ENCODE assay signal across 20 mouse cellular contexts in genomic region chr16:95922369-95922934, GRCm38 (mm10).
DNase-seq lines count a peak whose midpoint lies in the region; ATAC-seq lines count a peak whose summit lies in the region.
"Had no signal": no experiment of that assay in that cellular context is flagged by ENCODE, and none has a peak within 500 bp of the region (broad histone marks: within the 10 kb centered on the region; RNA-seq: fewer than 3 reads in every experiment).

No protein-coding gene starts in this region.

- H3K27me3 ChIP-seq in kidney, embryonic 16.5 days (ENCODE audit: insufficient read depth, low read length) = no peaks in the 10 kb centered on the region
- H3K27me3 ChIP-seq in embryonic facial prominence, embryonic 11.5 days (ENCODE audit: control insufficient read depth, insufficient read depth, low read length) = no peaks in the 10 kb centered on the region
- no peaks in the 10 kb centered on the region for H3K27me3 ChIP-seq in embryonic facial prominence, embryonic 15.5 days
- no peaks in the 10 kb centered on the region for H3K27me3 ChIP-seq in limb, embryonic 13.5 days
- H3K27me3 ChIP-seq: forebrain, embryonic 12.5 days; intestine, embryonic 15.5 days; midbrain, embryonic 12.5 days had no signal

- no peaks in the 10 kb centered on the region for H3K9me3 ChIP-seq in kidney, embryonic 16.5 days (ENCODE audit: low read length)
- H3K9me3 ChIP-seq in embryonic facial prominence, embryonic 11.5 days (replicated peaks; ENCODE audit: control insufficient read depth, low read length) = no peaks in the 10 kb centered on the region
- H3K9me3 ChIP-seq in embryonic facial prominence, embryonic 15.5 days (replicated peaks) = no peaks in the 10 kb centered on the region
- H3K9me3 ChIP-seq in limb, embryonic 13.5 days = no peaks in the 10 kb centered on the region
- H3K9me3 ChIP-seq: forebrain, embryonic 12.5 days; intestine, embryonic 15.5 days; midbrain, embryonic 12.5 days had no signal

- H3K4me3 ChIP-seq in kidney, embryonic 16.5 days (ENCODE audit: low read length) = no peak overlapping the region
- no peak overlapping the region for H3K4me3 ChIP-seq in embryonic facial prominence, embryonic 11.5 days (ENCODE audit: low read depth, low read length)
- no peak overlapping the region for H3K4me3 ChIP-seq in embryonic facial prominence, embryonic 15.5 days (replicated peaks)
- no peak overlapping the region for H3K4me3 ChIP-seq in limb, embryonic 13.5 days
- H3K4me3 ChIP-seq: forebrain, embryonic 12.5 days; heart, adult 2 months; intestine, embryonic 15.5 days; left cerebral cortex, adult 2 months; midbrain, embryonic 12.5 days had no signal

- H3K36me3 ChIP-seq in kidney, embryonic 16.5 days (ENCODE audit: insufficient read depth, low read length) = no peaks in the 10 kb centered on the region
- H3K36me3 ChIP-seq in embryonic facial prominence, embryonic 11.5 days (replicated peaks; ENCODE audit: control insufficient read depth, insufficient read depth, low read depth, low read length) = no peaks in the 10 kb centered on the region
- no peaks in the 10 kb centered on the region for H3K36me3 ChIP-seq in embryonic facial prominence, embryonic 15.5 days
- H3K36me3 ChIP-seq in limb, embryonic 13.5 days = no peaks in the 10 kb centered on the region
- H3K36me3 ChIP-seq: forebrain, embryonic 12.5 days; intestine, embryonic 15.5 days; midbrain, embryonic 12.5 days had no signal

- DNase-seq in kidney, postnatal 14 days = no peak
- DNase-seq in embryonic facial prominence, embryonic 11.5 days (ENCODE audit: low spot score) = peak; percentile 61
- DNase-seq in heart, postnatal 14 days = no peak
- DNase-seq: adrenal gland, adult 2 months; cerebellum, adult 8-10 months; gastrocnemius, postnatal 25 days; heart, adult 2 months; heart, postnatal 4 days; liver; thymus, postnatal 25 days had no signal

- H3K27ac ChIP-seq in kidney, embryonic 16.5 days (ENCODE audit: low read length) = 0 out of 2 replicates have a peak overlapping the region, but pooled peaks have one; percentile 58
- no peak overlapping the region for H3K27ac ChIP-seq in embryonic facial prominence, embryonic 11.5 days (replicated peaks; ENCODE audit: low read depth, low read length)
- H3K27ac ChIP-seq in embryonic facial prominence, embryonic 15.5 days (replicated peaks) = peak overlapping the region; percentile 55; the same call in 1 of the 2 replicates
- H3K27ac ChIP-seq in limb, embryonic 13.5 days = peak overlapping the region; percentile 87
- H3K27ac ChIP-seq: forebrain, embryonic 12.5 days; heart, adult 2 months; intestine, embryonic 15.5 days; kidney, postnatal 0 days; left cerebral cortex, adult 2 months; macrophage; midbrain, embryonic 12.5 days had no signal

- no peak overlapping the region for H3K9ac ChIP-seq in kidney, embryonic 16.5 days (replicated peaks; ENCODE audit: low read length)
- H3K9ac ChIP-seq in embryonic facial prominence, embryonic 11.5 days (replicated peaks; ENCODE audit: low read length) = no peak overlapping the region
- no peak overlapping the region for H3K9ac ChIP-seq in embryonic facial prominence, embryonic 15.5 days
- no peak overlapping the region for H3K9ac ChIP-seq in limb, embryonic 13.5 days
- H3K9ac ChIP-seq: forebrain, embryonic 12.5 days; intestine, embryonic 15.5 days; midbrain, embryonic 12.5 days had no signal

- ATAC-seq in kidney, embryonic 16.5 days (ENCODE audit: low FRiP score, low TSS enrichment) = no peak
- ATAC-seq in embryonic facial prominence, embryonic 11.5 days (replicated peaks; ENCODE audit: insufficient number of reproducible peaks, low FRiP score, low TSS enrichment, low read depth) = no peak
- ATAC-seq in embryonic facial prominence, embryonic 15.5 days (ENCODE audit: insufficient number of reproducible peaks, low FRiP score, low TSS enrichment, low read depth) = peak; percentile 65; the same call in 1 of the 2 replicates
- ATAC-seq in limb, embryonic 13.5 days (ENCODE audit: low FRiP score, low read depth) = 0 out of 2 replicates have a peak, but pooled peaks have one; percentile 20
- no peak for ATAC-seq in CD4-positive, CD25-positive, alpha-beta regulatory T cell, adult 4 months
- ATAC-seq: intestine, embryonic 15.5 days had no signal

- 71% methylated on average over 9 of the region's 9 CpGs for WGBS in kidney, embryonic 16.5 days
- WGBS in embryonic facial prominence, embryonic 11.5 days = 42% methylated on average over 9 of the region's 9 CpGs
- WGBS in embryonic facial prominence, embryonic 15.5 days = 37% methylated on average over 9 of the region's 9 CpGs
- WGBS in limb, embryonic 13.5 days = 48% methylated on average over 9 of the region's 9 CpGs

- no peak overlapping the region for H3K4me2 ChIP-seq in kidney, embryonic 16.5 days (replicated peaks; ENCODE audit: low read depth, low read length)
- H3K4me2 ChIP-seq in embryonic facial prominence, embryonic 11.5 days (ENCODE audit: low read depth, low read length) = no peak overlapping the region
- no peak overlapping the region for H3K4me2 ChIP-seq in embryonic facial prominence, embryonic 15.5 days (replicated peaks)
- no peak overlapping the region for H3K4me2 ChIP-seq in limb, embryonic 13.5 days (replicated peaks)
- H3K4me2 ChIP-seq: forebrain, embryonic 12.5 days; intestine, embryonic 15.5 days; midbrain, embryonic 12.5 days had no signal

- intact Hi-C loops in heart, postnatal 14 days (cut with DNase I) = no loop called here

- H3K4me1 ChIP-seq in kidney, embryonic 16.5 days (ENCODE audit: insufficient read depth, low read length) = 0 out of 2 replicates have a peak, but pooled peaks cover 5% of the 10 kb centered on the region
- no peaks in the 10 kb centered on the region for H3K4me1 ChIP-seq in embryonic facial prominence, embryonic 11.5 days (ENCODE audit: control insufficient read depth, insufficient read depth, low read length)
- H3K4me1 ChIP-seq in embryonic facial prominence, embryonic 15.5 days = peaks cover 18% of the 10 kb centered on the region
- peaks cover 57% of the 10 kb centered on the region for H3K4me1 ChIP-seq in limb, embryonic 13.5 days
- H3K4me1 ChIP-seq: forebrain, embryonic 12.5 days; midbrain, embryonic 12.5 days had no signal

Comparison
In these comparisons a context has a peak if more than half of its experiments do, and no peak if none do; other contexts are left out.
1. ATAC-seq: peak in embryonic facial prominence, embryonic 15.5 days (single experiment) and limb, embryonic 13.5 days (single experiment); none in kidney, embryonic 16.5 days (single experiment), embryonic facial prominence, embryonic 11.5 days (single experiment) and CD4-positive, CD25-positive, alpha-beta regulatory T cell, adult 4 months (single experiment).